Mouse (Mus musculus) liver, postnatal 0 days (tissue): ENCODE measurements around the gene Aldh3b1. TPM values are rescaled to one million over a fixed set of nuclear protein-coding genes. Genes with fewer than 3 reads are reported as not detected.

Experiments
- ATAC-seq: fragments of 200-750 bp; cut with Nextera tagmentation; 2 replicates; pipeline ENCODE4 v1.8.0; 2017; ENCODE audit warnings: mild to moderate bottlenecking, moderate library complexity
- DNase-seq: peaks from one replicate; pipeline ENCODE4 v3.0.0-alpha.2; 2016
- H3K27ac ChIP-seq: fragments of 300-500 bp; sonication (generic); 2 replicates; pipeline ENCODE4 v1.5.1; 2014; ENCODE audit warnings: antibody characterized with exemption, moderate library complexity, mild to moderate bottlenecking, low read depth
- H3K27me3 ChIP-seq: fragments of 300-500 bp; sonication (generic); 2 replicates; pipeline ENCODE4 v1.6.1; 2014; ENCODE audit warnings: low read length, control low read depth, mixed read lengths; ENCODE audit not compliant: insufficient read depth
- H3K36me3 ChIP-seq: fragments of 300-500 bp; sonication (generic); replicated peaks from 2 replicates; pipeline ENCODE4 v1.6.1; 2014; ENCODE audit warnings: mild to moderate bottlenecking, control low read depth, low read length, moderate library complexity, mixed read lengths; ENCODE audit not compliant: insufficient read depth
- H3K4me1 ChIP-seq: fragments of 300-500 bp; sonication (generic); 2 replicates; pipeline ENCODE4 v1.6.1; 2014; ENCODE audit warnings: antibody characterized with exemption, mild to moderate bottlenecking, control low read depth; ENCODE audit not compliant: insufficient read depth
- H3K4me2 ChIP-seq: fragments of 300-500 bp; sonication (generic); 2 replicates; pipeline ENCODE4 v1.6.1; 2014; ENCODE audit warnings: low read depth, mild to moderate bottlenecking, low read length, moderate library complexity, mixed read lengths
- H3K4me3 ChIP-seq: fragments of 300-500 bp; sonication (generic); 2 replicates; pipeline ENCODE4 v1.5.1; 2014; ENCODE audit warnings: low read depth, low read length
- H3K9ac ChIP-seq: fragments of 300-500 bp; sonication (generic); replicated peaks from 2 replicates; pipeline ENCODE4 v1.6.1; 2014; ENCODE audit warnings: mild to moderate bottlenecking, moderate library complexity
- H3K9me3 ChIP-seq: fragments of 300-500 bp; sonication (generic); 2 replicates; pipeline ENCODE4 v1.6.1; 2016; ENCODE audit warnings: mild to moderate bottlenecking, control low read depth, low read length, mixed read lengths
- CTCF ChIP-seq: sonication (generic); IDR thresholded peaks from 2 replicates; pipeline ENCODE4 v1.5.1; 2016; ENCODE audit warnings: antibody characterized with exemption, low read depth
- EP300 ChIP-seq: IDR thresholded peaks from 2 replicates; pipeline ENCODE4 v1.6.1; 2016; ENCODE audit warnings: antibody characterized with exemption, low read depth, mild to moderate bottlenecking
- WGBS: fragments of 180-500 bp; shearing (Covaris S2); extraction: QIAGEN DNeasy Blood & Tissue Kit; methylation state at CpG from one replicate; pipeline ENCODE4 v1.1.7; 2014; ENCODE audit not compliant: insufficient replicate concordance; 5-methylcytosine and 5-hydroxymethylcytosine counted together
- polyA plus RNA-seq: library from polyadenylated mRNA; unstranded; fragments of >200 nt; fragmentation: Nextera tagmentation; extraction: Ambion mirVana; gene quantifications from 2 replicates; pipeline ENCODE4 v1.2.1, GENCODE M21; 2015

The Aldh3b1 gene
- polyA plus RNA-seq, 1 experiment from 2014 or later: 9.5 TPM

GRCm38 (mm10) chr19:3894294-3894693 is 35.3 kb downstream of the Aldh3b1 start:
- Histone ChIP-seq H3K4me2 (no peak overlapping the region), H3K27me3 (no peaks in the 10 kb centered on the region), H3K9me3 (no peaks in the 10 kb centered on the region), H3K27ac (peak overlapping the region; percentile 34; the same call in 1 of the 2 replicates), H3K4me3 (no peak overlapping the region), H3K9ac (no peak overlapping the region), H3K36me3 (peaks cover 88% of the 10 kb centered on the region), H3K4me1 (peaks cover 6% of the 10 kb centered on the region)
- DNase-seq: no peak
- no peak for TF ChIP-seq EP300
- TF ChIP-seq CTCF: no peak
- ATAC-seq: no peak
- whole genome bisulfite sequencing: 84% methylated on average over 2 of the region's 2 CpGs

GRCm38 (mm10) chr19:3893545-3894116 is 36.0 kb downstream of the Aldh3b1 start:
- DNase-seq: no peak
- Histone ChIP-seq H3K4me1 (peaks cover 6% of the 10 kb centered on the region), H3K4me2 (no peak overlapping the region), H3K9ac (no peak overlapping the region), H3K9me3 (no peaks in the 10 kb centered on the region), H3K27me3 (no peaks in the 10 kb centered on the region), H3K36me3 (peaks cover 91% of the 10 kb centered on the region), H3K4me3 (no peak overlapping the region), H3K27ac (0 out of 2 replicates have a peak overlapping the region, but pooled peaks have one; percentile 29)
- 68% methylated on average over 4 of the region's 4 CpGs for WGBS
- ATAC-seq: no peak
- TF ChIP-seq EP300 (no peak), CTCF (no peak)

- H3K4me2 ChIP-seq: no peak overlapping the region
- ATAC-seq (no peak), DNase-seq (peak; percentile 60)
- 0 out of 2 replicates have a peak, but pooled peaks have one; percentile 19 for TF ChIP-seq EP300
- TF ChIP-seq CTCF: peak; percentile 61
- H3K27ac ChIP-seq: no peak overlapping the region
- H3K9ac ChIP-seq: no peak overlapping the region
- no peaks in the 10 kb centered on the region for H3K9me3 ChIP-seq
- WGBS: 75% methylated on average over 8 of the region's 8 CpGs
- H3K27me3 ChIP-seq: no peaks in the 10 kb centered on the region
- peaks cover 89% of the 10 kb centered on the region for H3K36me3 ChIP-seq
- peaks cover 6% of the 10 kb centered on the region for H3K4me1 ChIP-seq
- H3K4me3 ChIP-seq: no peak overlapping the region
These were observed 39.4 kb downstream of the Aldh3b1 start for GRCm38 (mm10) chr19:3890181-3890580.

GRCm38 (mm10) chr19:3889096-3889495 is 40.5 kb downstream of the Aldh3b1 start:
- H3K4me1 ChIP-seq: peaks cover 6% of the 10 kb centered on the region
- H3K9me3 ChIP-seq: no peaks in the 10 kb centered on the region
- 80% methylated on average over 5 of the region's 5 CpGs for WGBS
- no peak overlapping the region for H3K4me2 ChIP-seq
- DNase-seq (no peak), ATAC-seq (no peak)
- no peak overlapping the region for H3K27ac ChIP-seq
- peaks cover 81% of the 10 kb centered on the region for H3K36me3 ChIP-seq
- no peak overlapping the region for H3K4me3 ChIP-seq
- H3K9ac ChIP-seq: no peak overlapping the region
- TF ChIP-seq CTCF: no peak
- no peak for TF ChIP-seq EP300
- no peaks in the 10 kb centered on the region for H3K27me3 ChIP-seq

GRCm38 (mm10) chr19:3884325-3884990 is 45.1 kb downstream of the Aldh3b1 start:
- no peaks in the 10 kb centered on the region for H3K27me3 ChIP-seq
- no peak overlapping the region for H3K4me3 ChIP-seq
- WGBS: 62% methylated on average over 6 of the region's 6 CpGs
- TF ChIP-seq EP300 (no peak), CTCF (no peak)
- no peaks in the 10 kb centered on the region for H3K9me3 ChIP-seq
- no peak overlapping the region for H3K4me2 ChIP-seq
- ATAC-seq (no peak), DNase-seq (no peak)
- peaks cover 52% of the 10 kb centered on the region for H3K36me3 ChIP-seq
- no peak overlapping the region for H3K9ac ChIP-seq
- H3K27ac ChIP-seq: no peak overlapping the region
- H3K4me1 ChIP-seq: peaks cover 12% of the 10 kb centered on the region

- ATAC-seq (no peak), DNase-seq (no peak)
- Histone ChIP-seq H3K9me3 (no peaks in the 10 kb centered on the region), H3K27ac (peak overlapping the region; percentile 72; the same call in 1 of the 2 replicates), H3K36me3 (peaks cover 42% of the 10 kb centered on the region), H3K9ac (no peak overlapping the region), H3K4me2 (0 out of 2 replicates have a peak overlapping the region, but pooled peaks have one; percentile 11), H3K4me3 (no peak overlapping the region), H3K4me1 (peaks cover 18% of the 10 kb centered on the region), H3K27me3 (no peaks in the 10 kb centered on the region)
- TF ChIP-seq CTCF: no peak
- WGBS: 53% methylated on average over 4 of the region's 4 CpGs
These were observed 47.4 kb downstream of the Aldh3b1 start for GRCm38 (mm10) chr19:3882214-3882613.
